Mouse (Mus musculus) thymus, adult 2 months (tissue): Measurements from ENCODE around the gene Fam107b.

Experiments used
- CTCF ChIP-seq: fragments of 200-500 bp; IDR thresholded peaks from 2 replicates; pipeline ENCODE4 v1.5.1; 2012; ENCODE audit warnings: mild to moderate bottlenecking, control low read depth, low read length, moderate library complexity, borderline replicate concordance; ENCODE audit not compliant: control insufficient read depth, poor library complexity, insufficient read depth; ENCODE audit errors: extremely low read depth
- POLR2A ChIP-seq: fragments of 200-500 bp; IDR thresholded peaks from 2 replicates; pipeline ENCODE4 v1.6.1; 2012; ENCODE audit warnings: mild to moderate bottlenecking, low read length, control low read depth, moderate library complexity; ENCODE audit not compliant: control insufficient read depth, poor library complexity, insufficient read depth; ENCODE audit errors: extremely low read depth

DNA sequence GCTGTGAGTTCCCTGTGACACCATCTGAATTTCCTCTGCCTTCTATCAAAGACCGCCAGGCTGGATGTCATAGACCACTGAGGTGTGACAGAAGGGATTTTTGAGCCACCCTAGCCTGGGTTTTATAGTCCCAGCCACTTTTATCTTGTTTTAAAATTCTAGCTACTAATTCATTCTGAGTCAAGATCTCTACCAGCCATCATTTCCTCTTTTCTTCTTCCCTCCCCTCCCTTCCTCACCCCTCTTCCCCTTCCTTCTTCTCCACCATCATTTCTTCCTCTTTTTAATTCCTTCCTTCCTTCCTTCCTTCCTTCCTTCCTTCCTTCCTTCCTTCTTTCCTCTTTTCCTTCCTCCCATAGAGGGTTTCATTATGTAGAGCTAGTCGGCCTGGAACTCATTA, 51.9 kb downstream of the Fam107b start:
- TF ChIP-seq CTCF (no peak), POLR2A (no peak)
